Mouse (Mus musculus): Measurements from ENCODE around the gene Tubb2b.
A peak's percentile ranks its signal among the peaks of the same experiment; 100 is the strongest.

Tubb2b gene

GRCm38 (mm10) chr13:34130226-34130731, at the start of gene Tubb2b:
Gene Tubb2b, minus strand, starts transcription at chr13:34130466.
- Histone ChIP-seq H3K27me3 (ENCODE audit: control insufficient read depth, insufficient read depth, low read length, poor library complexity, severe bottlenecking) (no peaks in the 10 kb centered on the region), H3K36me3 (ENCODE audit: control insufficient read depth, insufficient read depth, low read length, poor library complexity, severe bottlenecking) (no peaks in the 10 kb centered on the region)
- DNase-seq (ENCODE audit: low read depth, low spot score): peak; percentile 76

DNA sequence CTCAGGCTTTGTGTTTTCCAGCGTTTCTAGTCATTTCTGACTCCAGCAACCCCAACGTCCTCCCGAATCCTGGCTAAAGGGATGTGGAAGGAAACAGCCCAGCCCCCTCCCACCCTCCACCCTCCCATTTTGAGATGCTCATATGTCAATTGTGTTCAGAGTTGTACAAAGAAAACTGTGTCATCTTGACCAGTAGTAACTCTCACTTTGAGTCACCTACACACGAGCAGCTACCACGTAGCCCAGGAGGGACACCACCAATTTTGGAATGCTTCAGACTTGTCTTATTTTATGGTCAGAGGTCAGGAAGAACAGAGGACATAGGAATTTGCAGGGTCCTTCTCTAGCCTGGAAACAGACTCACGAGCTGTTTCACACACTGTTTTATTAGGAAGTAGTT, 43.8 kb upstream of the Tubb2b start:
- Histone ChIP-seq H3K27me3 (ENCODE audit: control insufficient read depth, insufficient read depth, low read length, poor library complexity, severe bottlenecking) (no peaks in the 10 kb centered on the region), H3K36me3 (ENCODE audit: control insufficient read depth, insufficient read depth, low read length, poor library complexity, severe bottlenecking) (no peaks in the 10 kb centered on the region; the same call in 1 of the 2 replicates)
- DNase-seq (ENCODE audit: low read depth, low spot score): no peak

DNA sequence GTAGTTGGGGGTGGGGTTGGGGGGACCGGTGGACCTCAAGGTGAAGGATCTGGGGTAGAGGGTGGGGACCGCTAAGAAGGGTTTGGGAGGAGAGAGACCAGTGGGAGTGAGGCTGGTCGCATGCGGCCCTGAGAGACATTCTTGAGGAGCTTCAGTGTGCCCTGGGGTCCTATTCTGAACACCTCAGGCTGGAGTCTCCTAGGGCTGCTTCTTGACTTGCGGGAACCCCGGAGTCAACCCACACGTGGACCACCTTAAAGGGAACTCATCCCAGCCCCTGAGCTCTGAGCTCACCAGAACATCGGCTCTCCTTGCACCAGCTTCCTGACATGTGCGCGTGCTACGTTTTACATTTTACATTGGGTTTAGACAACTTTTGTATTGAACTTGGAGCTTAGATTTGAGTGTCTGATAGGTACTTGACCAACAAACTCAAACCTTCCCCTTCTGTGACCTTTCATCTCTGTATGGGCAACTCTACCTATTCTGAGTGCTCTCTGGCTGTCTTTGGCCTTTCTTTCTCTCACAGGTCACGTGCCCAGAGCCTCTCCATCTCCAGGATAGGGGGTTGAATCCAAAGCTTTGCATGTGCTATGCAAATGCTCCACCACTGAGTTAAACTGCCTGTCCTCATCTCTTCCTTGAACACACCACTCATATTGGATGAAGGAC, 33.2 kb upstream of the Tubb2b start:
- H3K36me3 ChIP-seq (ENCODE audit: control insufficient read depth, insufficient read depth, low read length, poor library complexity, severe bottlenecking): peaks cover 5% of the 10 kb centered on the region
- DNase-seq (ENCODE audit: low read depth, low spot score): peak; percentile 15
- no peaks in the 10 kb centered on the region for H3K27me3 ChIP-seq (ENCODE audit: control insufficient read depth, insufficient read depth, low read length, poor library complexity, severe bottlenecking)

GRCm38 (mm10) chr13:34162491-34163303, 32.4 kb upstream of the Tubb2b start, which contains the start of gene Psmg4:
Gene Psmg4, plus strand, starts transcription at chr13:34162964.
- Histone ChIP-seq H3K36me3 (ENCODE audit: control insufficient read depth, insufficient read depth, low read length, poor library complexity, severe bottlenecking) (peaks cover 5% of the 10 kb centered on the region), H3K27me3 (ENCODE audit: control insufficient read depth, insufficient read depth, low read length, poor library complexity, severe bottlenecking) (no peaks in the 10 kb centered on the region)
- peak; percentile 94 for DNase-seq (ENCODE audit: low read depth, low spot score)

DNA sequence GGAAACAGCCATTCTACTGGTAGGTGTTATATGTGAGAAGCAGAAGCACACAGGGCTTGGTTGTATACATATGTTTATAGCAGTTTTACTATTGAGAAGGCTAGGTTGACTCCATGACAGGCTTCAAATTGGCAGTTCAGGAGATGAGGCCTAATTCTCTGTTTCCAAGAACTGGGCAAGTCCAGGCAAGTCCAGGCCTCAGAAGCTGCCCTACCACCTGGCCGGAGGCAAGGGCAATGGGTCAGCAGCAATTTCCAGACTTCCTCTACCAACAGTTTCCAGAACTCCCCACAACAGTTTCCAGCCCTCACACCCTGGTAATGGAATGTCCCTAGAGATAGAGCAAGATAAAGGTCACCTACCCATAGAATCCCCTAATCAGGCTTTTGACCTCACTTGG, 29.7 kb upstream of the Tubb2b start:
- no peak for DNase-seq (ENCODE audit: low read depth, low spot score)
- Histone ChIP-seq H3K27me3 (ENCODE audit: control insufficient read depth, insufficient read depth, low read length, poor library complexity, severe bottlenecking) (no peaks in the 10 kb centered on the region), H3K36me3 (ENCODE audit: control insufficient read depth, insufficient read depth, low read length, poor library complexity, severe bottlenecking) (no peaks in the 10 kb centered on the region)

DNA sequence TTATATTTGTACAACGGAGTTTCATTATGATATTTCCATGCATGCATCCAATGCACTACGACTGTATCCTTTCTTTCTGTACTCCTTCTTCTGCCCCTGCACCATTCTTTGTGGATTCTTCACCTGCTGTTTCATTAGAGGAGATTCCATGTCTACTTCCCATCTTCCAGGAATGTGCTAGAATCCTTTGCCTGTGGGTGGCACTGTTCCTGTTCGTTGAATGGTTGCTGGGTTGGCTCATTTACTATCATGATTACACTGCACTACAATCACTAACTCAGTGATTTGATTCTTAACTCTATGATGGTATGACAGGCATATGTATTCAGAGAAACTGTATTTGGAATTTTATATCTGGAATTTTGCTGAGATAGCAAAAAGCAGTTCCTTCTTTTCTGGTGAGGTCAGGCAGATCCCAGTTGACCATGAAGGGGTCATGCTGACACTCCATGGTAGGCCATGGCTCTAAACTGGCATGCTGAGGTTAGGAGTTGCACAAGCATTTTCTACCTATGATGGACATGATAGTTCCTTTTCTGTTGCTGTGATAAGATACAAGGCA, 27.4 kb upstream of the Tubb2b start:
- Histone ChIP-seq H3K27me3 (ENCODE audit: control insufficient read depth, insufficient read depth, low read length, poor library complexity, severe bottlenecking) (0 out of 2 replicates have a peak, but pooled peaks cover 2% of the 10 kb centered on the region), H3K36me3 (ENCODE audit: control insufficient read depth, insufficient read depth, low read length, poor library complexity, severe bottlenecking) (no peaks in the 10 kb centered on the region)
- DNase-seq (ENCODE audit: low read depth, low spot score): no peak

- 0 out of 2 replicates have a peak, but pooled peaks cover 2% of the 10 kb centered on the region for H3K27me3 ChIP-seq (ENCODE audit: control insufficient read depth, insufficient read depth, low read length, poor library complexity, severe bottlenecking)
- no peaks in the 10 kb centered on the region for H3K36me3 ChIP-seq (ENCODE audit: control insufficient read depth, insufficient read depth, low read length, poor library complexity, severe bottlenecking)
- no peak for DNase-seq (ENCODE audit: low read depth, low spot score)
Measured at GRCm38 (mm10) chr13:34156840-34157185, 26.5 kb upstream of the Tubb2b start.

GRCm38 (mm10) chr13:34156133-34156839, 26.0 kb upstream of the Tubb2b start:
- no peaks in the 10 kb centered on the region for H3K36me3 ChIP-seq (ENCODE audit: control insufficient read depth, insufficient read depth, low read length, poor library complexity, severe bottlenecking)
- DNase-seq (ENCODE audit: low read depth, low spot score): peak; percentile 16
- 0 out of 2 replicates have a peak, but pooled peaks cover 2% of the 10 kb centered on the region for H3K27me3 ChIP-seq (ENCODE audit: control insufficient read depth, insufficient read depth, low read length, poor library complexity, severe bottlenecking)

- H3K36me3 ChIP-seq (ENCODE audit: control insufficient read depth, insufficient read depth, low read length, poor library complexity, severe bottlenecking): no peaks in the 10 kb centered on the region
- H3K27me3 ChIP-seq (ENCODE audit: control insufficient read depth, insufficient read depth, low read length, poor library complexity, severe bottlenecking): 0 out of 2 replicates have a peak, but pooled peaks cover 2% of the 10 kb centered on the region
- DNase-seq (ENCODE audit: low read depth, low spot score): peak; percentile 81
Measured at GRCm38 (mm10) chr13:34154931-34155272, 24.6 kb upstream of the Tubb2b start.

DNA sequence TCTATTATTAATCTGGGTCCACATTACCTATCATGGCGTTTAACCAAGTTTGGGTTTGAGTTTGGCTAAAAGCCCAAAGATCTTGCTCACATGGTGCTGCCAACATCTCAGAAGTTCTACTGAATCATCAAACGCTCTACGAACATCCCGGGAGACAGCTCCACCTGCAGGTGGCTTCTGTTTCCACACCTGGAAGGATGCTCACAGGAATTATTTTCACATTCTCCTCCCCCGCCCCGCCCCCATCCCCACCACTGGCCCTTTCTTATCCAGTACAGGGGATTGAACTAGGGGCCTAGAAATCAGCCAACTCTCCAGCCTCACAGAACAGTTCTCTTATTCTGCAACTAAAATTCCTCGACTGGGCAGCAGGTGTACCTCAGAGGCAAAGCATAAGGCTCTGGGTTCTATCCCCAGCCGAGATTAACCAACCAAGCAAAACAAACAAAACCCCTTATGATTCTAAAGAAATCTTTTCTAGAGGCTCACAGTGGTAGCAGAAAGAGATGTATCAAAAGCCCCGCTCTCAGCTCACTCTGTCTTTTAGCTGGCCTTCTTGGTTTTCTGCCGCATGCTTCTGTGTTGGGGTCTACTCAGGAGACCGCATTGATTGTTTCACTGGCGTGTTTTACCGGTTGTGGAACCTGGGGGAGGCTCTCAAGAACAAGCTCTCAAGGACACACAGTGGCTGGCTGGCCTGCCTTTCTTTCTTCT, 24.1 kb upstream of the Tubb2b start:
- Histone ChIP-seq H3K27me3 (ENCODE audit: control insufficient read depth, insufficient read depth, low read length, poor library complexity, severe bottlenecking) (0 out of 2 replicates have a peak, but pooled peaks cover 2% of the 10 kb centered on the region), H3K36me3 (ENCODE audit: control insufficient read depth, insufficient read depth, low read length, poor library complexity, severe bottlenecking) (no peaks in the 10 kb centered on the region)
- DNase-seq (ENCODE audit: low read depth, low spot score): peak; percentile 82

DNA sequence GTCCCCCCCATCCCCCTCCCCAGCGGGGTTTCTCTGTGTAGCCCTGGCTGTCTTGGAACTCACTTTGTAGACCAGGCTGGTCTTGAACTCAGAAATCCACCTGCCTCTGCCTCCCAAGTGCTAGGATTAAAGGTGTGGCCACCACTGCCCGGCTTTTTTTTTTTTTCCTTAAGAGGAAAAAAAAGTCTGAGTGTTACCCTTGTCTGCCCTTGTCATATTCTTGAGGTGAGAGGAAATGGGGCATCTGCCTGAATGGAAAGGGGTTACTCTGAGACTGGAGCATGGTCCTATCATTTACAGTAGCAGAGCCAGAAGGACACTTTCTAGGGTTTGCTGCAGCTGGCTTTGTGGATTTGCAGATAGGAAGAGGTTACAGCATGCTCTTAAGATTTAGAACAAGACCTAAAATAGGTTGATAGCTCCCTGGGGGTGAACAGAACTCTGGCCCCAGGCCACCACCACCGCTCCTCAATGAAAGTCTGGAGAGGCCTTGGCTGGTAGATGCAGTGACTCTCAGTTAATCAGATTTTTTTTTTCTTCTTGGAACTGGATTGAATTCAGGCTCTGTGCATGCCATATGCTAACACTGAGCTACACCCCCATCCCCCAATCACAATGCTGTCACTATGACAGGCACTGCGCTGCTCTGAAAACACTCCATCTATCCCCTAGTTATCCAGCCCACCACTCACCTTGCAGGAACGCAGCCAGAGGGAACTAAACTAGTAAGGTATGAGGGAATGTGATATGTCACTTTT, 23.2 kb upstream of the Tubb2b start:
- DNase-seq (ENCODE audit: low read depth, low spot score): no peak
- H3K36me3 ChIP-seq (ENCODE audit: control insufficient read depth, insufficient read depth, low read length, poor library complexity, severe bottlenecking): no peaks in the 10 kb centered on the region
- 0 out of 2 replicates have a peak, but pooled peaks cover 2% of the 10 kb centered on the region for H3K27me3 ChIP-seq (ENCODE audit: control insufficient read depth, insufficient read depth, low read length, poor library complexity, severe bottlenecking)

DNA sequence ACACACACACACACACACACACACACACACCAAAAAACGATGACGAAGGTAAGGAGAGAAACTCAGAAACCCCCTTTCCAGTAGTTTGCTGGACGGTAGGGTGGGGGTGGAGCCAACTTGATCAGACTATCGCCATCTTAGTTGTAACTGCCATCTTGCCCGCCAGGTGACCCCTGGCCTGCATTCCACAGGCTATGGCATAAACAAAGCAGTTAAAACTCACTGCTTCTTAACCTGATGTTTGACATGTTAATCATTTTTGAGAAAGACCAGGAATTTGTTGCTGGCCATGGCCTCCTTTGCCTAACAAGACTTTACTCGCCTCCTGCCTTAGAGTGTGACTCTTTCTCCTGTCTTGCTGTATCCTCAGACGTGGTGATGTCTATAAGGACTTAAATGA, 22.4 kb upstream of the Tubb2b start:
- 0 out of 2 replicates have a peak, but pooled peaks cover 2% of the 10 kb centered on the region for H3K27me3 ChIP-seq (ENCODE audit: control insufficient read depth, insufficient read depth, low read length, poor library complexity, severe bottlenecking)
- no peak for DNase-seq (ENCODE audit: low read depth, low spot score)
- no peaks in the 10 kb centered on the region for H3K36me3 ChIP-seq (ENCODE audit: control insufficient read depth, insufficient read depth, low read length, poor library complexity, severe bottlenecking)

GRCm38 (mm10) chr13:34151425-34151824, 21.2 kb upstream of the Tubb2b start:
- no peak for DNase-seq (ENCODE audit: low read depth, low spot score)
- 0 out of 2 replicates have a peak, but pooled peaks cover 2% of the 10 kb centered on the region for H3K27me3 ChIP-seq (ENCODE audit: control insufficient read depth, insufficient read depth, low read length, poor library complexity, severe bottlenecking)
- no peaks in the 10 kb centered on the region for H3K36me3 ChIP-seq (ENCODE audit: control insufficient read depth, insufficient read depth, low read length, poor library complexity, severe bottlenecking)

Measured in splenic B cell, adult 2 months (primary cell).